Mouse (Mus musculus) ES-Bruce4 (cell line): ENCODE measurements around the gene Myo1c. TPM values are rescaled to one million over a fixed set of nuclear protein-coding genes. Genes with fewer than 3 reads are reported as not detected.

ENCODE experiments used
- H3K27ac ChIP-seq: 2 replicates; pipeline ENCODE4 v1.5.1; 2012; ENCODE audit warnings: low read length, inconsistent platforms; ENCODE audit not compliant: insufficient read depth
- H3K27me3 ChIP-seq: 2 replicates; pipeline ENCODE4 v1.6.1; 2012; ENCODE audit warnings: mild to moderate bottlenecking, low read length, inconsistent platforms; ENCODE audit not compliant: control insufficient read depth, poor library complexity, insufficient read depth, severe bottlenecking
- H3K36me3 ChIP-seq: 2 replicates; pipeline ENCODE4 v1.6.1; 2012; ENCODE audit warnings: inconsistent platforms, mild to moderate bottlenecking, low read length, moderate library complexity; ENCODE audit not compliant: control insufficient read depth, poor library complexity, insufficient read depth, severe bottlenecking
- H3K4me1 ChIP-seq: one replicate; pipeline ENCODE4 v1.8.1; 2011; ENCODE audit warnings: low read length; ENCODE audit not compliant: control insufficient read depth, insufficient read depth
- H3K4me3 ChIP-seq: 2 replicates; pipeline ENCODE4 v1.5.1; 2011; ENCODE audit warnings: low read depth, mild to moderate bottlenecking, low read length
- H3K9ac ChIP-seq: 2 replicates; pipeline ENCODE4 v1.6.1; 2012; ENCODE audit warnings: low read depth, mild to moderate bottlenecking, inconsistent platforms; ENCODE audit not compliant: poor library complexity, severe bottlenecking
- H3K9me3 ChIP-seq: replicated peaks from 2 replicates; pipeline ENCODE4 v1.6.1; 2012; ENCODE audit warnings: mild to moderate bottlenecking, low read length, inconsistent platforms; ENCODE audit not compliant: control insufficient read depth, poor library complexity, insufficient read depth, severe bottlenecking
- CTCF ChIP-seq: IDR thresholded peaks from one replicate; pipeline ENCODE4 v1.8.1; 2011; ENCODE audit warnings: low read depth, low read length
- EP300 ChIP-seq: IDR thresholded peaks from 2 replicates; pipeline ENCODE4 v1.6.1; 2011; ENCODE audit warnings: low read depth, low read length; ENCODE audit not compliant: insufficient read depth
- POLR2A ChIP-seq: IDR thresholded peaks from one replicate; pipeline ENCODE4 v1.8.1; 2011; ENCODE audit warnings: low read length; ENCODE audit not compliant: insufficient read depth
- polyA plus RNA-seq: library from polyadenylated mRNA; stranded (reverse); fragments of >200 nt; gene quantifications from 2 replicates; pipeline ENCODE4 v1.2.4, GENCODE M21; 2011; ENCODE audit warnings: low read depth; ENCODE audit not compliant: missing spikeins, insufficient read depth, insufficient read length

Gene Myo1c
- polyA plus RNA-seq, 1 experiment: 82.9 TPM

DNA sequence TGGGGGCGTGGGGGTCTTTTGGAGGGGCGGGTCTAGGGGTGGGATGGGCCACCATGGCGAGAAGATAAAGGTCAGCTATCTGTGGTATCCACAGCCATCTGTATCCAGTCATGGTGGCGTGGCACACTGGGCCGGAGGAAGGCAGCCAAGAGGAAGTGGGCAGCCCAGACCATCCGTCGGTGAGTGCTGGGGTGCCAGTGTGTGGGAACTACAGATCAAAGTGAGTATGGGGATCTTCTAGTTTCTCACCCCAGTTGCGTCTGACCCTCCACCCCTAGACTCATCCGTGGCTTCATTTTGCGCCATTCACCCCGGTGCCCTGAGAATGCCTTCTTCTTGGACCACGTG is 19.5 kb downstream of the Myo1c start:
- TF ChIP-seq EP300 (no peak), POLR2A (no peak), CTCF (no peak)
- Histone ChIP-seq H3K9ac (no peak overlapping the region), H3K9me3 (no peaks in the 10 kb centered on the region), H3K36me3 (peaks cover 21% of the 10 kb centered on the region), H3K4me1 (no peaks in the 10 kb centered on the region), H3K27ac (no peak overlapping the region), H3K4me3 (no peak overlapping the region), H3K27me3 (no peaks in the 10 kb centered on the region)

DNA sequence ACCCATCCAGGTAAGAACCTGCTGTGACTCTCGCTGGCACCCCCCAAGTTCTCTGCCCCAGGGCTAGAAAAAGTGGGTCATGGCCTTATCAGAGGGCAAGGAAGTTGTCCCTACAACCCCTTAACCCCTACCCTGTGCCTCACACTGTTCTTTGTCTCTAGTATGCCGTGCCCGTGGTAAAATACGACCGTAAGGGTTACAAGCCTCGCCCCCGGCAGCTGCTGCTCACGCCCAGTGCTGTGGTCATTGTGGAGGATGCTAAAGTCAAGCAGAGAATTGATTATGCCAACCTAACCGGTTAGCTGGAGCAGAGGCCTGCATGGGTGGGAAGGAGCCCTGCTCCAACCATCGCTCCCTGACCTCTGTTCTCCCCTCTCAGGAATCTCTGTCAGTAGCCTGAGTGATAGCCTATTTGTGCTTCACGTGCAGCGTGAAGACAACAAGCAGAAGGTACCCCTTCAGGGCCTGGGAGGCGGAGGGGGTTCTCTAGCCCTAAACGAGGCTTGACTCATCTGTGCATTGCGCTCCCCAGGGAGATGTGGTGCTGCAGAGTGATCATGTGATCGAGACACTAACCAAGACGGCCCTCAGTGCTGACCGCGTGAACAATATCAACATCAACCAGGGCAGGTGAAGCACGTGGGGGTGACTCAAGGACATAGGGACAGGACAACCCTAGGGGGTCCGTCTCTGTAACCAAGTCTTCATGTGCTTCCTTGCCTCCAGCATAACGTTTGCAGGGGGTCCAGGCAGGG is 21.3 kb downstream of the Myo1c start:
- TF ChIP-seq POLR2A (no peak), CTCF (no peak), EP300 (no peak)
- Histone ChIP-seq H3K9me3 (no peaks in the 10 kb centered on the region), H3K27me3 (no peaks in the 10 kb centered on the region), H3K9ac (no peak overlapping the region), H3K4me1 (no peaks in the 10 kb centered on the region), H3K27ac (no peak overlapping the region), H3K36me3 (peaks cover 21% of the 10 kb centered on the region), H3K4me3 (no peak overlapping the region)

DNA sequence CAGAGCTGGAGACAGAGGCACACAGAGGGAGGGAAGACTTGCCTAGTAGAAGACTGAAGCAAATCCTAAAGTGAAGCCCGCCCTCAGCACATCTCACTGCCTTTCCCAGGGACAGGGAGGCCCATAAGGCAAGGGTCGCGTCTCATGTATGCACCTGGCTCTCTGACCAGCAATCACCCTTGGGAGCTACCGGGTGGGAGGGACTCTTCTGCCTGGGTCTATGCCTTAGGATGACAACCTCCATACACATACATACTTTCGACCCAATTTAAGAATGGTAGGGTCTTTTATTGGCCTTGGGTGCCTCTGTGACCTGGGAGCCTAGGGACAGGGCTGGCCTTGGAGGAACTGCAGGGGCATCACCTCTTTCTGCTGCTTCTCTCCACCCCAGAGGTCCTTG is 23.1 kb downstream of the Myo1c start:
- Histone ChIP-seq H3K27me3 (no peaks in the 10 kb centered on the region), H3K36me3 (peaks cover 16% of the 10 kb centered on the region), H3K9me3 (no peaks in the 10 kb centered on the region), H3K4me3 (no peak overlapping the region), H3K27ac (no peak overlapping the region), H3K9ac (no peak overlapping the region), H3K4me1 (no peaks in the 10 kb centered on the region)
- TF ChIP-seq POLR2A: no peak
- no peak for TF ChIP-seq CTCF
- no peak for TF ChIP-seq EP300

DNA sequence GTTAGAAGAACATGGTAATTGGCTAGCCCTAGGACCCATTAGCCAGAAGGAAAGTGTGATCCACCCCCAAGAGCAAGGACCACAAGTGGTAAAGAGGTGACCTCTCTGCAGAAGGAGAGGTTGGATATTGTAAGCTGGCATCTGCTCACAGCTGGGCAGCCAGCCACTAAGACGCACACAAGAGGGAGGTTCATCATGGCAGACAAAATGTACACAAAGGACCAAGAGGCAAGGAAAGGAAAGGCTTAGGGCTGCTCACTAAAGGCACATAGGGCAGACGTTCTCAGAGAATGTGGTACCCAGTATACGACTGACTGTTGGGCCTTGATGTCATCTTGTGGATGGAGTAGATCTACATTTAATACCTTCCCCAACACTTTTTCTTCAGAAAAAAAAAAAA is 24.6 kb downstream of the Myo1c start:
- Histone ChIP-seq H3K4me1 (no peaks in the 10 kb centered on the region), H3K9ac (no peak overlapping the region), H3K27me3 (no peaks in the 10 kb centered on the region), H3K27ac (no peak overlapping the region), H3K9me3 (no peaks in the 10 kb centered on the region), H3K4me3 (no peak overlapping the region), H3K36me3 (peaks cover 9% of the 10 kb centered on the region)
- TF ChIP-seq CTCF (no peak), POLR2A (no peak), EP300 (no peak)

DNA sequence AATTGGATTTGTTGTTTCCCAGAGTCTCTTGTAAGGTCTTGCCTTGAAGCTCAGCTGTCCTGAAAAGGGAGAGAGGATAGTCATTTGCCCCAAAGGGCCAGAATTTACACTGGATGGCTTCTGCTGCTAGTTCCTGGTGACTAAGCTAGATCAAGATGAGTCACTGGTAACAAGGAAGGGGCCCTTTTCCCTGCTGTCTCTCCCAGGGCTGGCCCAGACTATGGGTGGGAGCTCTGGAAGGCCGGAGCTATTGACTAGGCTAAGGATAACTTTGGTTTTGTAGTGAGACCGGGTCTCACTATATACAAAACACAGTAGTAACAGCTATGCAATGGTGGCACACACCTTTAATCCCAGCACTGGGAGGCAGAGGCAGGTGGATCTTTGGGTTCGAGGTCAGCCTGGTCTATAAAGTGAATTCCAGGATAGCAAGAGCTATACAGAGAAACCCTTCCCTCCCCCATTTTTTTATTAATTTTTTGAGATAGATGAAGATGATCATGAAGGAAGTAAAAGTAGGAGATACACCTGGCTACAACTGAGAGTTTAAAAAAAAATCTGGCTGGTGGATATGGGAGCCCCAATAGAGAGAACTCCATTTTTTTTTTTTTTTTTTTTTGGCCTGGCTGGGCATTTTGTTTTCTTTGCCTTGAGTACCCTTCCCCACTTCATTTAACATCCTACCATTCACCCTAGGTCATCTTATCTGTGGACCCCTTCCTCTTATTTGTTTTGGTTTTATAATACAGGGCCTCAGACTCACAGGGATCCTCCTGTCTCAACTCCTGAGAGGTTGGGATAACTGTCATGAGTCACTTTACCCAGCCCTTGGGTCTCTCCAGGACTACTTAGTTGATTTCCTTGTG is 27.8 kb downstream of the Myo1c start:
- Histone ChIP-seq H3K4me3 (peak overlapping the region; percentile 70), H3K27ac (no peak overlapping the region), H3K36me3 (peaks cover 11% of the 10 kb centered on the region), H3K9me3 (no peaks in the 10 kb centered on the region), H3K4me1 (no peaks in the 10 kb centered on the region), H3K9ac (peak overlapping the region; percentile 11; the same call in 1 of the 2 replicates), H3K27me3 (no peaks in the 10 kb centered on the region)
- TF ChIP-seq POLR2A: no peak

DNA sequence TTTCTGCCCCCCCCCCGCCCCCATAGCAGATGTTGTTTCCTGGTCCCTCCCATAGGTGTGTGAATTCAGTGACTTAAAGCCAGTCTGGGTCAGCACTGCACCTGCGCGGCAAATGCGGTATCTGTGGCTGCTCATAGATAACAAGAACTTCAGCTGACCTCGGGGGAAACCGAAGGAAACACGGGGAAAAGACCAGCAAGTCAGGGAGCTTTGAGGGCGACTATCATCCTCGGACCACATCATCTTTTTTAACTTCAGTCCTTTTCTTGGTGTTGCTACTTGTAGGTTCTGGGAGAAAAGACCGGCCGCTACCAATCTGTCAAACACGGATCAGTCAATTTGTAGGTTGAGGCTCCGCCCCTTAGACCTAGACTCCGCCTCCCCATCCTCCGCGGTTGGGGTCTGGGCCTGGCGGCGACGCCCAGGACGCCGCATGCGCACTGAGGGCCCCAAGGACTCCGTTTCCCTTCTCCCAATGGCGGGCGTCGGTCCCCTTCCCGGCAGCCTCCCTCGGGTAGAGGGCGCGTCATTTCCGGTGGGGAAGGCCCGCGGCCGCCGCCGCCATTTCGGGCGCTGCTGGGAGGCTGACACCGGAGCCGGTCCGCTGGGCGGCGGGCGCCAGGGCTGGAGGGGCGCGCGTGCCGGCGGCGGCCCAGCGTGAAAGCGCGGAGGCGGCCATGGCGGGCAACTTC is 28.6 kb downstream of the Myo1c start, which contains the start of gene Crk:
TSS of gene Crk (plus strand) at position 513 of the 692 bp plus-strand sequence.
- Histone ChIP-seq H3K9me3 (no peaks in the 10 kb centered on the region), H3K4me3 (peak within 1 kb of the TSS; percentile 97), H3K9ac (peak within 1 kb of the TSS; percentile 93), H3K27me3 (no peaks in the 10 kb centered on the region), H3K4me1 (no peaks in the 10 kb centered on the region), H3K27ac (peak within 1 kb of the TSS; percentile 63), H3K36me3 (peaks cover 13% of the 10 kb centered on the region)
- no peak for TF ChIP-seq EP300
- no peak for TF ChIP-seq CTCF
- no peak for TF ChIP-seq POLR2A
